Mouse (Mus musculus) embryonic fibroblast, embryonic 13.5 days (primary cell): ENCODE measurements around the gene Sdha.

Experiments
- CTCF ChIP-seq: IDR thresholded peaks from 2 replicates; pipeline ENCODE4 v1.5.1; 2011; ENCODE audit warnings: mild to moderate bottlenecking, control low read depth, low read length, moderate library complexity, borderline replicate concordance; ENCODE audit not compliant: insufficient read depth
- POLR2A ChIP-seq: IDR thresholded peaks from 2 replicates; pipeline ENCODE4 v1.6.1; 2011; ENCODE audit warnings: low read depth, mild to moderate bottlenecking, control low read depth, low read length, moderate library complexity

DNA sequence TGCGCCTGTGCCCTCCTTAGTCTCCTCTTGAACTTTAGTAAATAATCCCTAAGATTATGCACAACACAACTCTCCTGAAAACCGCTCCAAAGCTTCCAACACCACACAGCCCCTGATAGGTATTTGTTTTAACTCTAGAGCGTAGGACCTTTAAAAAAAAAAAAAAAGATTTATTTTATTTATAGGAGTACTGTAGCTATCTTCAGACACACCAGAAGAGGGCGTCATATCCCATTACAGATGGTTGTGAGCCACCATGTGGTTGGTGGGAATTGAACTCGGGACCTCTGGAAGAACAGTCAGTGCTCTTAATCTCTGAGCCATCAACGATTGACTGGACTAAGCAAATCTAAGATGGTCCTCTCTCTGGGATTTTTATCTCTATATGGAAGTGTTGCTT, 39.6 kb upstream of the Sdha start:
- TF ChIP-seq CTCF (no peak), POLR2A (no peak)
